Mouse (Mus musculus) intestine, embryonic 16.5 days (tissue): Measurements from ENCODE around the gene Cntn5. TPM values are rescaled to one million over a fixed set of nuclear protein-coding genes. Genes with fewer than 3 reads are reported as not detected.

Experiments used
- ATAC-seq: fragments of 200-750 bp; cut with Nextera tagmentation; 2 replicates; pipeline ENCODE4 v1.8.0; 2017; ENCODE audit warnings: moderate TSS enrichment, moderate library complexity
- H3K27ac ChIP-seq: fragments of 300-500 bp; sonication (generic); 2 replicates; pipeline ENCODE4 v1.5.1; 2014; ENCODE audit warnings: mild to moderate bottlenecking, low read length
- H3K27me3 ChIP-seq: fragments of 300-500 bp; sonication (generic); replicated peaks from 2 replicates; pipeline ENCODE4 v1.6.1; 2014; ENCODE audit warnings: low read length, control low read depth, mixed read lengths; ENCODE audit not compliant: control insufficient read depth, insufficient read depth
- H3K36me3 ChIP-seq: fragments of 300-500 bp; sonication (generic); 2 replicates; pipeline ENCODE4 v1.6.1; 2014; ENCODE audit warnings: low read length, control low read depth; ENCODE audit not compliant: control insufficient read depth, insufficient read depth
- H3K4me1 ChIP-seq: fragments of 300-500 bp; sonication (generic); 2 replicates; pipeline ENCODE4 v1.6.1; 2014; ENCODE audit warnings: low read length, control low read depth, mixed read lengths; ENCODE audit not compliant: control insufficient read depth, insufficient read depth
- H3K4me2 ChIP-seq: fragments of 300-500 bp; sonication (generic); 2 replicates; pipeline ENCODE4 v1.6.1; 2014; ENCODE audit warnings: low read depth, low read length, control low read depth
- H3K4me3 ChIP-seq: fragments of 300-500 bp; sonication (generic); 2 replicates; pipeline ENCODE4 v1.5.1; 2014; ENCODE audit warnings: mild to moderate bottlenecking, low read length
- H3K9ac ChIP-seq: fragments of 300-500 bp; sonication (generic); 2 replicates; pipeline ENCODE4 v1.6.1; 2014; ENCODE audit warnings: low read depth, low read length
- H3K9me3 ChIP-seq: fragments of 300-500 bp; sonication (generic); 2 replicates; pipeline ENCODE4 v1.6.1; 2016; ENCODE audit warnings: low read length, control low read depth; ENCODE audit not compliant: control insufficient read depth
- WGBS: fragments of 180-500 bp; shearing (Covaris S2); extraction: QIAGEN DNeasy Blood & Tissue Kit; methylation state at CpG from one replicate; pipeline ENCODE4 v1.1.7; 2014; 5-methylcytosine and 5-hydroxymethylcytosine counted together
- polyA plus RNA-seq: library from polyadenylated mRNA; unstranded; fragments of >200 nt; fragmentation: Nextera tagmentation; extraction: Ambion mirVana; gene quantifications from 2 replicates; pipeline ENCODE4 v1.2.1, GENCODE M21; 2015

Gene Cntn5
- polyA plus RNA-seq, 1 experiment from 2014 or later: 0.40 TPM

GRCm38 (mm10) chr9:9860631-9861030 is 1043.9 kb downstream of the Cntn5 start:
- Histone ChIP-seq H3K4me3 (no peak overlapping the region), H3K9me3 (no peaks in the 10 kb centered on the region), H3K4me2 (no peak overlapping the region), H3K9ac (no peak overlapping the region), H3K27ac (no peak overlapping the region), H3K27me3 (no peaks in the 10 kb centered on the region), H3K4me1 (no peaks in the 10 kb centered on the region), H3K36me3 (no peaks in the 10 kb centered on the region)
- WGBS: 83% methylated on average over 3 of the region's 3 CpGs
- ATAC-seq: no peak

- Histone ChIP-seq H3K4me1 (no peaks in the 10 kb centered on the region), H3K4me2 (no peak overlapping the region), H3K9ac (no peak overlapping the region), H3K27me3 (no peaks in the 10 kb centered on the region), H3K9me3 (no peaks in the 10 kb centered on the region), H3K36me3 (no peaks in the 10 kb centered on the region), H3K27ac (no peak overlapping the region), H3K4me3 (no peak overlapping the region)
- WGBS: 39% methylated on average over 1 of the region's 1 CpGs
- ATAC-seq: no peak
These were observed 1045.3 kb downstream of the Cntn5 start for GRCm38 (mm10) chr9:9859323-9859722.

- H3K9ac ChIP-seq: no peak overlapping the region
- no peak overlapping the region for H3K4me2 ChIP-seq
- no peaks in the 10 kb centered on the region for H3K36me3 ChIP-seq
- no peak overlapping the region for H3K27ac ChIP-seq
- 50% methylated on average over 1 of the region's 1 CpGs for WGBS
- no peaks in the 10 kb centered on the region for H3K9me3 ChIP-seq
- H3K27me3 ChIP-seq: no peaks in the 10 kb centered on the region
- H3K4me3 ChIP-seq: no peak overlapping the region
- H3K4me1 ChIP-seq: no peaks in the 10 kb centered on the region
- no peak for ATAC-seq
These were observed 1049.8 kb downstream of the Cntn5 start for GRCm38 (mm10) chr9:9854791-9855190.

GRCm38 (mm10) chr9:9830231-9830630 is 1074.3 kb downstream of the Cntn5 start:
- Histone ChIP-seq H3K4me1 (no peaks in the 10 kb centered on the region), H3K4me3 (no peak overlapping the region), H3K9me3 (no peaks in the 10 kb centered on the region), H3K27me3 (no peaks in the 10 kb centered on the region), H3K9ac (no peak overlapping the region), H3K27ac (no peak overlapping the region), H3K36me3 (no peaks in the 10 kb centered on the region), H3K4me2 (no peak overlapping the region)
- WGBS: 79% methylated on average over 2 of the region's 2 CpGs
- no peak for ATAC-seq

- H3K36me3 ChIP-seq: no peaks in the 10 kb centered on the region
- no peaks in the 10 kb centered on the region for H3K27me3 ChIP-seq
- 84% methylated on average over 1 of the region's 1 CpGs for WGBS
- no peak overlapping the region for H3K4me2 ChIP-seq
- no peak overlapping the region for H3K4me3 ChIP-seq
- H3K9ac ChIP-seq: no peak overlapping the region
- no peaks in the 10 kb centered on the region for H3K4me1 ChIP-seq
- ATAC-seq: no peak
- H3K9me3 ChIP-seq: no peaks in the 10 kb centered on the region
- no peak overlapping the region for H3K27ac ChIP-seq
These were observed 1084.6 kb downstream of the Cntn5 start for GRCm38 (mm10) chr9:9819963-9820362.

GRCm38 (mm10) chr9:9817477-9817876 is 1087.1 kb downstream of the Cntn5 start:
- no peaks in the 10 kb centered on the region for H3K36me3 ChIP-seq
- WGBS: 70% methylated on average over 2 of the region's 2 CpGs
- ATAC-seq: no peak
- no peak overlapping the region for H3K4me3 ChIP-seq
- no peak overlapping the region for H3K9ac ChIP-seq
- no peaks in the 10 kb centered on the region for H3K9me3 ChIP-seq
- no peaks in the 10 kb centered on the region for H3K4me1 ChIP-seq
- no peak overlapping the region for H3K27ac ChIP-seq
- no peak overlapping the region for H3K4me2 ChIP-seq
- no peaks in the 10 kb centered on the region for H3K27me3 ChIP-seq

- Histone ChIP-seq H3K36me3 (no peaks in the 10 kb centered on the region), H3K4me3 (no peak overlapping the region), H3K4me2 (no peak overlapping the region), H3K9me3 (no peaks in the 10 kb centered on the region), H3K27ac (no peak overlapping the region), H3K9ac (no peak overlapping the region), H3K4me1 (no peaks in the 10 kb centered on the region), H3K27me3 (no peaks in the 10 kb centered on the region)
- no peak for ATAC-seq
- 83% methylated on average over 2 of the region's 2 CpGs for WGBS
These were observed 1105.0 kb downstream of the Cntn5 start for GRCm38 (mm10) chr9:9799546-9799945.

- H3K4me1 ChIP-seq: no peaks in the 10 kb centered on the region
- no peak overlapping the region for H3K4me2 ChIP-seq
- ATAC-seq: no peak
- no peak overlapping the region for H3K9ac ChIP-seq
- WGBS: 50% methylated on average over 3 of the region's 3 CpGs
- no peaks in the 10 kb centered on the region for H3K36me3 ChIP-seq
- H3K27me3 ChIP-seq: no peaks in the 10 kb centered on the region
- H3K9me3 ChIP-seq: no peaks in the 10 kb centered on the region
- H3K27ac ChIP-seq: no peak overlapping the region
- no peak overlapping the region for H3K4me3 ChIP-seq
These were observed 1120.9 kb downstream of the Cntn5 start for GRCm38 (mm10) chr9:9783680-9784079.

GRCm38 (mm10) chr9:9781157-9781884 is 1123.3 kb downstream of the Cntn5 start:
- Histone ChIP-seq H3K4me2 (no peak overlapping the region), H3K4me3 (no peak overlapping the region), H3K27me3 (no peaks in the 10 kb centered on the region), H3K9me3 (no peaks in the 10 kb centered on the region), H3K9ac (no peak overlapping the region), H3K36me3 (no peaks in the 10 kb centered on the region), H3K27ac (no peak overlapping the region), H3K4me1 (no peaks in the 10 kb centered on the region)
- ATAC-seq: no peak
- 71% methylated on average over 9 of the region's 9 CpGs for WGBS

- H3K27ac ChIP-seq: no peak overlapping the region
- H3K27me3 ChIP-seq: no peaks in the 10 kb centered on the region
- no peaks in the 10 kb centered on the region for H3K4me1 ChIP-seq
- H3K9me3 ChIP-seq: no peaks in the 10 kb centered on the region
- H3K9ac ChIP-seq: no peak overlapping the region
- ATAC-seq: no peak
- H3K4me2 ChIP-seq: no peak overlapping the region
- H3K36me3 ChIP-seq: no peaks in the 10 kb centered on the region
- no peak overlapping the region for H3K4me3 ChIP-seq
- WGBS: 71% methylated on average over 3 of the region's 3 CpGs
These were observed 1124.9 kb downstream of the Cntn5 start for GRCm38 (mm10) chr9:9779646-9780045.
